Mouse (Mus musculus) heart, adult 11 months (tissue): Measurements from ENCODE around the gene Scly.

Source experiments
- DNase-seq: peaks from one replicate; pipeline ENCODE4 v3.0.0; 2022

Gene Scly

DNA sequence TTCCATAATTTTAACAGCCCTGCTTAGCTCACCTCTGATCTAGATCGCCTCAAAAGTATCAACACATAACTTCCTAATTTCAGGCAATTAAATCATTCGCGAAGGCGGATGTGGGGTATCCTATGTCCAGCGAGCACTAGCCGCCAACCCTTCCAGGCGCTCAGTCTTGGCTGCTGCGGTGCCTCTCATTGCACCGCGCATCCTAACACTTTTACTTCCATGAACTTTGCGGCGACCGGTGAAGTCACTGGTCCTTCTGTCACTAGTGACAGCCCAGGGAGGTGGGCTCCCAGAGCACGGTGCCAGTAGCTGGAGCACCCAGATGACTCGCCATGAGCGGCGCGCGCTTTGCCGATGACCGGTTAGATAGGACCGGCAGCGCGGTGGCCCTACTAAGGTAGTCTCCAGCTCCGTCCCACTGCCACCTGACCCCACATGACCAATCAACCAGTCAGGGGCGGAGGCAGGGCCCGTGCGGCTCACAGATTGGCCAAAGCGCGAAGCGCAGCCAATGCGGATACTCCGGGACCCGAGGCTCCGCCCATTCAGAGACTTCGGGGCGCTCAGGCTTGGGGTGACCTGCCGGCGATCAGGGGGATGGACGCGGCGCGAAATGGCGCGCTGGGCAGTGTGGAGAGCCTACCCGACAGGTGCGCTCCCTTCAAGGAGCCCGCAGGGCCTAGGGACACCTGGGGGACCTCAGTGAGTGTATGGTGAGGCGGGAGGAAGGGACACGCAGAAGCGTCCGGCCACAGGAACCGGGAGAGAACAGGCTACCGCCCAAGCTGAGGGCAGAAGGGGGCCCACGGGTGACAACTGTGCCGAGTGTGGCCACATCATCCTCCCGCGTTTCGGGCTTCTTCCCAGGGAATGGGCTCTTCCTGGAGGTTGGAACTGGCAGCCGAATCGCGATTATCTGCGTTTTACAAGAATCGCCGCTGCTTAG is at the start of gene Scly:
Gene Scly (plus strand): TSS at position 540 of the 946 bp plus-strand sequence.
- peak; percentile 100 for DNase-seq

DNA sequence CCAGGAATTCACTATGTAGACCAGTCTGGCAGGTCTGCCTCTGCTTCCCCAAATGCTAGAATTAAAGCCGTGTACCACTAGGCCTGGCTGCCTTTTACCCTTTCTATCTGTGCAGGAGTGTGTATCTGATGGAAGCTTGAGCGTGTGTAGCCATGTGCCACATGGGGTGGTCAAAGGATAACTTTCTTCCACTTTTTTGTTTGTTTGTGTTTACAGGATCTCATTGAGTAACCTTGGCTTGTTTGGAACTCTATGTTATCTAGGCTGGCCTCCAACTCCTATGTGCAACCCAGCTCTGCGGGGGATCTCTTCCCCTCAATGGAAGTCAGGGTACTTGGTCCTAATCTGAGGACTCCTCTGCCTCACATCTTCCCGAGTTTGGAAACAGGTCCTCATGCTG is 49.2 kb upstream of the Scly start:
- DNase-seq, result peak; percentile 60

DNA sequence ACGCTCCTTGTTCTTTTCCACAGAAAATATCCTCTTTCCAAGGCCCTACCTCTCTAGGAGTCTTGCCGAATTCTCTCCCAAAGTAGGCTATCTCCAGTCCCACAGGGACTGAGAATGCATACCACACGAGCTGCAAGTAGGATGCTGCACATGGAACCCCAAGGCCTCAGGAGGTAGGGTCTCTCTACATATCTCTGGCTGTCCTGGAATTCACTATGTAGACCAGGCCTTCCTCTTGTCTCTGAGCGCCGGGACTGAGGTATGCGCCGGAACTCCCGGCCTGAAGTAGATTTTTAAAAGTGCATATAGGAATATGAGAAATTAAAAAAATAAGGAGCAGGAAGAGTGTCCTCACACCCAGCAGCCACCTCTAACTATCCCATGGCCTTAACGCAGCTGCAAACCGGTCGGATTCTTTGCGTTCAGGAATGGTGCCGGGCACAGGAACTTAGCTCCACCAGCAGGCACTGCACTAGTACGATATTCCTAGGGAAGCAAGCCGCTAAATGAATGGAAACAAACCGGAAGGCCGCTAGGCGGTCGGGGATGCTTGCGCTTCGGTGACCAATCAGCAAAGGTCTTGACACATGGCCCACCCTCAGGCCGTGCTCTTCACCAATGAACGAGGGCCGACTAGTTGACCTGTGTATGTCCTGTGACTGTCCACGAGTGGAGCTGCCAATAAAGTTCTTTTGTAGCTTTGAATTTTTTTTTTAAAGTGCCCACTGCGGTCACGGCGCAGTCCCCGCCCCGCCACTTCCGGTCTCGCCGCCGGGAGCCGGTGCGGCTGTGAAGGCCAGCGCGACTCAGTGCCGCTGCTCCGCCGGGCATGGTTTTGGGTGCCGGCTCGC is 48.3 kb upstream of the Scly start, which contains the start of gene Ube2f:
Gene Ube2f (plus strand): TSS at position 741 of the 851 bp plus-strand sequence.
- DNase-seq, result peak; percentile 100

DNA sequence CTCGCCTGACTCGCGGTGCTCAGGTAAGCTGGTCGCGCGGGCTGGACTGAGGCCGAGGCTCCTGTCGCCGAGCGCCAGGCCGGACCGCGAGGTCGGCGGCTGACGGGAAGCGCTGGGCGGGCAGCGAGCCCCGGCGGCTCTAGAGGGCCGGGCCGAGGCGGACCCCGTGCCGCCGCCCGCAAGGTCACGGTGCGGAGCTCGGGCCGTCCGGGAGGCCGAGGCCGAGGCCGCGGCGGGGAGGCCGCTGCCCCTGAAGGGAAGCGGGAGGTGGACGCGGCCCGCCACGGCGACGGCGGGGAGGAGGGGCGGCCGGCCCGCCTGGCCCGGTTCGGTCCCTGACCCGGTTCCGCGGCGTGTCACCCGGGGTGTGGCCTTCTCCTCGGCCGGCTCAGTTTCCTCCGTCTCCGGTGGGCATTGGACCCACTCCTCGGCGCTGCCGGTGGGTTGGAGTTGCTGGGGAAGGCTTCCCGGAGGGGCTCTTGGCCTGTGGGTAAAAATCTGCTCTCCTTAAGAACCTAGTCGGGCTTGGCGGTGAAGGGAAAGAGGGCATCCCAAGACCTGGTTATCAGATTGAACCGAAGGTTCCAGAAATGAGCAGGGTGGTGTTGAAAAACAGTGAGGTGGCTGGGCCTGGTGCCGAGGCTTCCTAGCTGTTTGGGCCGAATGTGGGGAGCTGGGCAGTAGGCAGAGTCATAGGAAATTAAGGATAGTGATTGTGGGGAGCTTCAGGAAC is 47.6 kb upstream of the Scly start:
- peak; percentile 94 for DNase-seq

DNA sequence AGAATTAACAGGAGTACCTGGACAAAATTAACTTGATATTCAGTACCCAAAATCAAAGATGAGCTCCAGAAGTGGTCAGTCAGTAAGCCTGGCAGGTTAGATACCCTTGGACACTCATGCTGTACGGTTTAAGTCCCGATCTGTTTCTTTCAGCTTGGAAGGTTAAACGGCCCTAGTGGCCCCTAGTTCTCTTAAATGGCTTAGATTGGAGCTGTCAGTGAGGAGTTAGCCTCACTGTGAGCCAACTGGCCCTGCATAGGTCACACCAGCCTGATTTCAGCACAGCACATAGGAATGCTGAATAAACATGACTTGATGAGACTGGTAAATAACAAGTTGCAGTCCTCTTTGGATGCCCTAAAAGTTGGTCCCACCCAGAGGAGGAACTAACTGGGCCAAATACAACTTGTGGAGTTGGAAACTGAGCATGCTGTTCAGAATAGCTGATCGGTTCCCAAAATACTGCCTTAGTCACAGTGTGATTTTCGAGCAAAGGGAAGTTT is 46.9 kb upstream of the Scly start:
- DNase-seq, result peak; percentile 87

DNA sequence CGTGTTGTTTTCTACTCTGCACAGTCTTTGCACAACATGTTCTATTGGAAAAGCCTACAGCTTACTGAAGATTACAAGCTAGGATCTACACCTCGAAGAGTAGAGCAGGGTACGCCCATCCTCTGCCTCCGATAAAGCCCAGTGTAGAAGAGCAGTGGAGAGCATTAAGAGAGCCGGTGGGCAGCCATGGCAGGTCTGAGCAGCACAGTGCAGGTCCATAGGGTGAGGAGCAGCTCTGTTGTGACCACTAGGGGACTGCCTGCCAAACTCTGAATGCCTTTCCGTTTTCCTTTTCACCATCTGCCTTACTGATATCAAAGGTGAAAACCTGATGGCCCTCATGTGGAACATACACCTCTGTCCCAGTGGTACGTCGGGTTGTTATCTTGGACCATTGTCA is 46.2 kb upstream of the Scly start:
- DNase-seq, result peak; percentile 83

DNA sequence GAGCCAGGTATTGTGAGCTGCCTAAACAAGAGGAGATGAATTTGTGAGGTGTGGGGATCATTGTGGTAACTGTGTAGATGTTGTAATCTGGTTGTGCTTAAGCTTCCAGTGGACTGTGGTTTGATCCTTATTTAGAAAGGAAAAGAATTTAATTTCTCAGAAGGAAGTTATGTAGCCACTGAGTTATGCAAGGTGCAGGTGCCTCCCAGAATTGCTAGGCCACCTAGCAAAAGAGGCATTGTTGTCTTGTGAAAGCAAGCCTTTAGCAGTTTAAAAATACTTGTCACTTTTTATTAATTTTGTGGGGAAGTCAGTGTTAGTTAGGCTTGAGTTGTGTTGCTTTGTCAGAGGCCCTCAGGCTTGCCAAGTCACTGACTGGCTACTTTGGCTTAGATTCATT is 40.2 kb upstream of the Scly start:
- DNase-seq, result no peak

DNA sequence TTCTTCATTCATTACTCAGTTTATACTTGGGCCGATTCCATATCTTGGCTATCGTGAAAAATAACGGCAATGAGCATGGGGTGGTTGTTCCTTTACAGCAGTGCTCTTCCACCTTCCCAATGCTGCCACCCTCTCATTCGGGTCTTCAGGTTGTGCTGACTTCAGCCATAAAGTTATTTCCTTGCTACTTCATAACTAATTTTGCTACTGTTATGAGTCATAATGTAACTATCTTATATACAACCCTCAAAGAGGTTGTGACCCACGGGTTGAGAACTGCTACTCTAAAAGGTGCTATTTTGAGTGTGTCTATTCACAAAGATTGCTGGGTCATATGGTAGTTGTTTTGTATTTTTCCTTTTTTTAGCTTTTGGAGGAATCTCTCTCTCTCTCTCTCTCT is 38.3 kb upstream of the Scly start:
- no peak for DNase-seq

DNA sequence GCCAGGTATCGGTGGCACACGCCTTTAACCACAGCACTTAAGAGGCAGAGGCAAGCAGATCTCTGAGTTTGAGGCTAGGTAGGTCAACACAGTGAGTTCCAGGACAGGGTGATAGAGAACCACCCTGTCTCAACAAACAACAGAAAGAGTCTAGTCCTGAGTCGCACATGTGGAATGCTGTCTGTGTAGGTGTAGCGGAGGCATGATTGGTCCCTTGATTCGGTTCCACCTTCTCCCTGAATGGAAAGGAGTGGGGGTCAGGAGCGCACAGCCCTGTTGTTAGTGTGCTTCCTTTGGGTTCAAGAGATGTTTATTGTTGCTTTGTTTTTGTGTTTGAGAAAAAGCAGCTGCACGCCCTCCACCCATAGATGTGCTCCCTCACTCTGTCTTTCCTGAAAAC is 35.6 kb upstream of the Scly start:
- peak; percentile 63 for DNase-seq

DNA sequence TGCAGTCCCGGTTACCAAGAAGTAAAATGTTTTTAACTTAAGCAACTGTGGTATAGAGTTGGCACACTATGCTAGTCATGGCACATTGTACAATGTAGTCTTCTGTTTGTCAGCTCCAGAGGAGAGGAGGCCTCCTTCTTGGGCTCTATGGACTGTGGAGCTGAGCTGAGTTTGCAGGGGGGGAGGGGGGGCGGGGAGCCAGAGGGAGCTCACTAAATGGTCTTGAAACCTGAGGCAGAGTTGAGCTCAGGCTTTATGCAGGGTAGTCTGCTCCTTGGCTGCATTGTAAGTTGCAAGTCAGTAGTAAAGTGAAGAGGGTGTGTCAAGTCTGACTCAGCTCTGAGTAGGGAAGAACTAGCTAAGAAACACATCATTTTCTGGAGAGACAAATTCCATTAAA is 25.9 kb upstream of the Scly start:
- peak; percentile 74 for DNase-seq

DNA sequence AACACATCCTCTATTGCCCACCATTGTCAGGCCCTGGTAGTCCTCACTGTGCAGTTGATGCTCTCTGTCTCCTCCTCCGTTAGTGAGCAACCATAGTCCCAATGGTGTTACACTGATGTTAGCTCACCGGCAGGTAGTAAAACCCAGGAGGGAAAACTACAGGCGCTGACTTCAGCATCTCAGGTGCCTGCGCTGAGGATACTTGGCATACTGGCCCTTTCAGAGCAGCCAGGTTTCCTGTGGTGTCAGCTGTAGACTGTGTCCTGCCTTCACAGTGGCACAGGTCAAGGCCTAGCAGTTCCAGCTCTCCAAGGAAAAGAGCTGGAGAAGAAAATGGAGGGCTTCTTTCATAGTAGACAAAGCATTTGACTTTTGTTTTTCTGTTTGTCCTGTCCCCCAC is 21.6 kb upstream of the Scly start:
- peak; percentile 67 for DNase-seq

DNA sequence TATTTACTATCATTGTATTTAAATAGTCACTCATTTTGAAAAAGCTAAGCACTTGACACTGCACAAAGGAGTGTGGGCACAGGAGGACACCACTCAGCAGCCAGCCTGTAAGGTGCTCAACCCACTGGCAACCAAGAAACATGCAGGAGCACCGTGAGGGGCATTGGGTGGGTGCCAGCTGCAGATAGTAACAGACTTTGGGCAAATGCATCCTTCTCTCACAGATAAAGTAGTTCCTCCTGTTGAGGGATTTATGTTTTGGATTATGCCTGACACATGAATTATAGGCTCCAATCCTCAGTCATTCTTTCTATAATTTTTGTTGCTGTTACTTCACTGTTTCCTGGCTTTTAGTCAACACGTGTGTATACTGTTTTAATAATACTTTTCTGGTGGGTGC is 20.7 kb upstream of the Scly start:
- DNase-seq, result peak; percentile 55

DNA sequence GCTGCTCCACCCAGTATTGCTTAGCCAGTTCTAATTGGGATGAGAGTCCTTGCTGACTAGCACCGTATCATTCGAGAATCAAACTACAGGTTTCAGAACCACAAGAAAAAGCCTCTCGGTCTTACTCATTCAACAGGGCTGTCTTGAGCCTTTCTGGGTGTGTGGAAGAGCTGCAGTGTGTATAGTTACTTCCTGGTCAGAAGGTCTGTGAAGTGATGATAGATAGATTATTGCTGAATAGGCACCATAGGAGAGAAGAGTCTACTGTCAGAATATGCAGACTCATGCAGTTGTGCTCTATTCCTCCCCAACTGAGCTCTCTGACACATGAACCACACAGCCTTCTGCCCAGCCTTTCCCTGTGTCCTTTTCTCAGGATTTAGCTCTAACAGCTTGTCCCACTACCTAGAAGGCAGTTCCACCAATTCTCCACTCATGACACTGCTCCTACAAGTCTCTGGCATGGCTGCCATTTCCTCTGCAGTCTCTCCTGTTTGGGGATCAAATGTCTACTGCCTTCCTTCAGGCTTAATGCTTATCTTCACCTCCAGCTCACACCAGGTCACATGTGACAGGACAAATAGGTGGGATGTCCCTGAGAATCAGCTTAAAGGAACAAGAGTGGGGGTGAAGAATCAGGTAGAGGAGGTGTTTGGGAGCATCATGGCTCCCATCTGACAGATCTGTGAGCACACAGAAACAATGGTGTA is 19.6 kb upstream of the Scly start:
- DNase-seq, result peak; percentile 62

DNA sequence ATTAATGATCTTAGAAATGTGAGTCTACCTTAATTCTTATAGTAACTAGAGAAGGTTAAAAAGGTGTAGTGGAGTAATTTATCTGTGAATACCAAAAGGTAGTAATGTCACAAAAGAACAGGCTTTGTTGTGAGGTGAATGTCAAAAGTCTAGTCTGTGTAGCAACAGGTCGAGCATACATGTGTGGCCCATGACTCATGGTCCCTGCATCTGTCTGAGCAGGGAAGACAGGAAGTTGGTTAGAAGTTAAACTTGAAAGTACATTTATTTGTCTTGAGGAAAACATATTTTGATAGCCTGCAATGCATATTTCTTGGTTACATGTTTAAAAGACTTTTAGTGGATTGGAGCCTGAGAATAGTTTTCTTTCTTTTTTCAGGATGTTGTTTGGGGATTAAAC is 19.0 kb upstream of the Scly start:
- DNase-seq, result no peak

DNA sequence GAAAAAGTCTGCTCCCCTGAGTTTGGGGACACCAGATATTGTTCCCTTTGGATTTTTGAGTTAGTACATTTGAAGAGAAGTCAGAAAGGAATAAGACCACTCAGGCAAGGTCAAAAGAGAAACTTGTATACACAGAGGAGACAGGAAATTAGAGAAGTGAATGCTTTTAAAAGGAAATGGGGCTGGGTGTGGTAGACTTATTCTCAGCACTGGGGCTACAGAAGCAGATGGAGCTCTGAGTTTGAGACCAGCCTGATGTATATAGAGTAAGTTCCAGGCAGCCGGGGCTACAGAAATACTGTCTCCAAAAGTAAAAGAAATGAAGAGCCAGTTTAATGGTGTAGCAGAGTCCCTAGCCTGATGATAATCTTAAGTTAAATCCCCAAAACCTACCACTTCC is 15.6 kb upstream of the Scly start:
- peak; percentile 84 for DNase-seq

DNA sequence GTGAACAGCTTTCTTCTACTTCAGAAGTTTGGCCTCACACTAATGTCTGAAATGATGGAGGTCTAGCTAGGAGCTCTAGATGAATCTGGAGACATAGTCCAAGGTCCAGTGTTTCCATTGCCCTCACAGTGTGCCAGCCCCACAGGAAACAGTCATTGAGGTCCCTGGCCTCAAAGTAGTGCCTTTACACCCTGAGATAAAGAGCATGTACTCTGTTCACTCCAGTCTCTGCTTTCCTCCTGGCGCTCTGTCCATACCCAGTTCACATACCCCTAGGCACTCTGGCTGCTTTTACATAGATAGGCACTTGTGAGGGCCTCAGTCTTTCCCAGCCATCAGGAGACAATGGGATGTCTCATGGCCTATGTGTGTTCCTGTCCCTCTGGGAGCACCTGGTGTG is 8.8 kb upstream of the Scly start:
- DNase-seq, result peak; percentile 60

DNA sequence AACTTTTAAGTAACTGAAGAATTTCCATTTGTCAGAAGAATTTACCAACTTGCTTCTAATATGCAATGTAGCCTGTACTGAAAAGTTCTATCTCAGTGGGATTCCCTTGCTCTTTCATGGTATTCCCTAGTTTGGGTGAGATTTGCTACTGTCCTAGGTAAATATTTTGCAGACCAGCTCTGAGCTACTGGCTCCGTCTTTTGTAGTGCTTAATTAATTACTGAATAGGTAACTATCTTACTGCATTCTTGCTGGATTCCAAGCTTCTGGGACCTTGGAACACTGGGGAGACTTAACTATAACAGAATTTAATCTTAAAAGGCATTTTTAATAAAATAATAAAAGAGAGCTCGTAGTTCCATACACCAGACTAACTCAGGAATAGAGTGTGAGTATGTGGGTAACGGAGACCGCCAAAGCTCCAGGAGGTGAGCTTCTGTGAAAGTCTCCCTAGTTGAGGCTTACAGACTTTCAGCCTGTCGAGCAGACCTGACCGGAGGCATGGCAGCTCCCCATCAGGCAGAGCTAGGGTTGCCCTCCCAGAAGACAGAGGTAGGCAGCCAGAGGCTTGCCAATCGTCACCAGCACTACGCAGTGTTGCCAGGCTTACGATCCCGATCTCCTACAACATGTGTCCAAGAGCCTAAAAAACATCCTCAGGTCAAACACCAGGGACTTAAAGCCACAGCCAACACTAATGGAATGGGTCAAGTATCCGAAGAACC is 5.9 kb upstream of the Scly start:
- no peak for DNase-seq

DNA sequence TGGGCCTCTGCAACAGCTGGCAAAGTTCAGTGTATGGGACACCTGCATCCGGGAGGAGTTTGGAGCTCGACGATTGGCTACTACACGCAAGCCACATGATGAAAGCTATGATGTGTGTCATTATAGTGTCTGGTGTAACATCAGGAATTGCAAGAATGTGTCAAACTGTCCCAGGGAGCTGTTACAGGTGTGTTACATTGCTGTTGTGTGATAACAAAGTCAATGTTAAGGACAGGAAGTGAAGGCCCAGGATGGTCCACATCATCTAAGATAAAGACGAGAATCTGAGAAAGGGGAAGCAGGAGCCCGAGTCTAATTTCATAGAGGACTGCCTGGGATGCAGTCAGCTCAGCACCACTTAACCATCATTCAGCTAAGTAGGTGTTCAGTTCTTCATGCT is 2.6 kb upstream of the Scly start:
- DNase-seq, result no peak

DNA sequence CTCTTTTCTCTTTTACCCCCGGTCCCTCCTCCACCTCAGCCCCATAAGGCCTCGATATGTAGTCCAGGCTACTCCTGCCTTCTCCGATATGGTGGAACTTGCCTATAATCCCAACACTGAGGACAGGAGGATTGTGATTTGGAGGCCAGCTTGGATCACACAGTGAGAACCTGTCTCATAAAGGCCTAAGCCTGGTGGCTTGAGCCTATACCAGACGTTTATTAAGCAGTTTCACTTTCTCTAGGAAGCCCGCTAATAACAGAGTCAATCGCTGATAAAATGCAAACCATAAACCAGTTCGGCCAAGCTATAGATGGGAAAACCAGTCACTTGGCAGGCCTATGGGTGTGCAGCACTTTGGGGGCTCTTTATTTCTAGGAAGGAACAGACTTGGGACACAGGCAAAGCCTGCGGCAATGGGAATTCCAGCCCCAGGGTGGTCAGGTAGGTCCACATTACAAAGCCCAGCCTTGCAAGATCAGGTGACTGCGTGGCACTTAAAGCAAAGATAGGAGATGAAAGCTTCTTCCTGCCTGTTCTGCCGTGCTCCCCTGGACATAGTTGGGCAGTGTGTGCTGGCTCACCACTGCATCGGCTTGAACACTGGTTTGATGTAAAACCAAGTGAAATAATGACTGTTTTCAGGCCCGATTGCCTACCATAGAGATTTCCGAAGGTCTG is 1.0 kb downstream of the Scly start:
- DNase-seq, result no peak

DNA sequence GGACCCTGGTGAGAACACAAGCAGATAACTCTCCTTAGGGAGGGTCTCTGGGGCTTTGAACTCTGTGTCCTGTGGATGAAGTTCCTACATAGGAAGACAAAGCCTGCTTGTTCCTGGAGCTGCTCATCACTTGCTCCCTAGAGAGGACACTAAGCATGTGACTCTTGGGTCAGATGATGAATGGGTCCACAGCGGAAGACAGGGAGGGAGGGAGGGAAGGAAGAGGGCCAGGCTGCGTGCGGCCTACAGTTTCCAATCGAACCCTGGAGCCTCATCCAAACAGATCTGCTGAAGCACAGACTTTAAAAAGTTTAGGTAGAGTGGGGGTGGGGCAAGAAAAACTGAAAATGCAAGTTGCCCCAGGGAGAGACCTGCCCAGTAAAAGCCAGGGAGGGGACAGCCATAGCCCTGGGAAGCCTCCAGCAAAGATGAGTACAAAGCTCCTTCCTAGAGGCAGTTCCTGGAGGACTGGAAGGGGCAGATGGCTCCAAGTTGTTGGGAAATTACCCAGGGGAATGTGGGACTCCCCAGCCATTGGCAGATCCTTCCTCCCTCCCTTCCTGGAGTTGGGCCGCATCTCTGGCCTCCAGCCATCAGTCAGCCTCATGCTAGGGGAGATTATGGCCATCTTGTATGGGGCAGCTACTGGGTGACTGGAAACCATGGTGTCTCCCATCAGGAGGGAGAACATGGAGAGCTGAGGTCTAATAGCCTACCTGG is 1.7 kb downstream of the Scly start:
- DNase-seq, result peak; percentile 97
